Mouse (Mus musculus): ENCODE data around the gene Gpbar1.

DNA sequence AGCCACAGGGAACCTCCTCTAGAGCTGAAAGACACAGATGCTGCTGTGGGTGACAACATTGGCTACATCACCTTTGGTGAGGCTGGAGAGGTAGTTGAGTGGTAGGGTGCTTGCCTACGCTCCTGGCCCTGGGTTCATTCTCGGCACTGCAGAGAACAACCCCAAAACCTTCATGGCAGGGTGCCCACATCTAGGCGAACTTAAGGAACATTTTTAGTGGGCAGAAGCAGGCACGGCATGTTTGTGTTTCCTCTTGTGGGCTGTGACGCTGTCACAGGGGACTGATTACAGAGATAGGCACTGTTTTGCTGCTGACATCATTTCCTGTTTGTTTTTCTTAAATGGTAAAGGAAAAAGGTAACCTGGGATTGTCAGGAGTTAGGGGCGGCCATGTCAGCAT is 15.8 kb upstream of the Gpbar1 start:
- TF ChIP-seq CTCF (IDR thresholded peaks at IDR 0.05; ENCODE audit: low read depth, low read length) (no peak), TAL1 (conservative IDR thresholded peaks at IDR 0.05; ENCODE audit: low read depth, low read length) (no peak)
